Comparison of ENCODE assay signal across 22 mouse cellular contexts in the genomic region with DNA sequence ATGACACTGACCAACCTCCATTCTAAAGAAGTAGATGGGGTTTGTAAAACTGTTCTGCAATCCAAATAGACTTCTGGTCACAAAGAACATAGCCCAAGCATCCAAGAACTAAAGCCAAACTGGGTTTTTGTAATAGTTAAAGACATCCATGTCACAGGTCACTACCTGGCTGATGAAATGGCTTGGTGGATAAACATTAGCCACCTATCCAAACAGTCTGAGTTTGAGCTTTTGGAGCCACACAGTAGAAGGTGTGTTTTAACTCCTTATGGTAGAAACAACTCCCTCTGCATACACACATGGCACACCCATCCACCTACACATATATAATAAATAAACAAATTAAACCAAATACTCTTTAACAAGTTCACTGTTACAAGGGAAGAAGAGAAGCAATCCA.
"Had no signal": no experiment of that assay in that cellular context is flagged by ENCODE, and none has a peak within 500 bp of the region (broad histone marks: within the 10 kb centered on the region; RNA-seq: fewer than 3 reads in every experiment).

No protein-coding gene starts in this region.

- H3K9me3 ChIP-seq: limb, embryonic 15.5 days; lung, embryonic 15.5 days; megakaryocyte, embryonic 14.5 days; midbrain, embryonic 10.5 days; midbrain, embryonic 13.5 days; neural tube, embryonic 13.5 days; stomach, embryonic 15.5 days had no signal

- H3K4me2 ChIP-seq: limb, embryonic 12.5 days; limb, embryonic 15.5 days; lung, embryonic 15.5 days; midbrain, embryonic 13.5 days; neural tube, embryonic 13.5 days; stomach, embryonic 15.5 days had no signal

- H3K9ac ChIP-seq: limb, embryonic 12.5 days; limb, embryonic 15.5 days; lung, embryonic 15.5 days; midbrain, embryonic 13.5 days; neural tube, embryonic 13.5 days; stomach, embryonic 15.5 days had no signal

- H3K4me3 ChIP-seq: left cerebral cortex, adult 2 months; limb, embryonic 12.5 days; limb, embryonic 15.5 days; lung, embryonic 15.5 days; megakaryocyte, embryonic 14.5 days; midbrain, embryonic 10.5 days; midbrain, embryonic 13.5 days; myocyte; neural tube, embryonic 13.5 days; stomach, embryonic 15.5 days had no signal

- DNase-seq: kidney, postnatal 25 days; layer of hippocampus, postnatal 36 days; left cerebral cortex, postnatal 4 days; lung, adult 18-20 months; lung, postnatal 10 days; lung, postnatal 36 days; right cerebral cortex, postnatal 25 days; spleen, adult 18-20 months; thymus, adult 18-20 months; thymus, postnatal 36 days had no signal

- H3K27ac ChIP-seq: left cerebral cortex, adult 2 months; limb, embryonic 12.5 days; limb, embryonic 15.5 days; lung, embryonic 15.5 days; midbrain, embryonic 10.5 days; midbrain, embryonic 13.5 days; neural tube, embryonic 13.5 days; stomach, embryonic 15.5 days had no signal

- H3K36me3 ChIP-seq: limb, embryonic 12.5 days; limb, embryonic 15.5 days; lung, embryonic 15.5 days; midbrain, embryonic 10.5 days; midbrain, embryonic 13.5 days; neural tube, embryonic 13.5 days; stomach, embryonic 15.5 days had no signal

- ATAC-seq: intestine, postnatal 0 days; midbrain, embryonic 13.5 days; midbrain, embryonic 16.5 days had no signal

- H3K4me1 ChIP-seq: limb, embryonic 12.5 days; limb, embryonic 15.5 days; lung, embryonic 15.5 days; midbrain, embryonic 10.5 days; midbrain, embryonic 13.5 days; neural tube, embryonic 13.5 days; stomach, embryonic 15.5 days had no signal

- H3K27me3 ChIP-seq: limb, embryonic 12.5 days; limb, embryonic 15.5 days; lung, embryonic 15.5 days; midbrain, embryonic 13.5 days; neural tube, embryonic 13.5 days; stomach, embryonic 15.5 days had no signal
